7 mouse cellular contexts compared by ENCODE assay signal in genomic region chr12:25216792-25217516, GRCm38 (mm10).
DNase-seq lines count a peak whose midpoint lies in the region; ATAC-seq lines count a peak whose summit lies in the region.

No protein-coding gene starts in this region.

- H3K4me3 ChIP-seq in hindbrain, embryonic 16.5 days (ENCODE audit: low read length): no peak overlapping the region
- H3K4me3 ChIP-seq in liver, embryonic 12.5 days: no peak overlapping the region

- no peak for DNase-seq in layer of hippocampus, postnatal 36 days
- DNase-seq in gastrocnemius, postnatal 36 days: no peak
- no peak for DNase-seq in urinary bladder, postnatal 4 days (ENCODE audit: low spot score in 2 of 2)

- no peak overlapping the region for H3K4me2 ChIP-seq in hindbrain, embryonic 16.5 days (ENCODE audit: low read length)
- no peak overlapping the region for H3K4me2 ChIP-seq in liver, embryonic 12.5 days

- H3K4me1 ChIP-seq in hindbrain, embryonic 16.5 days (ENCODE audit: control insufficient read depth, insufficient read depth, low read depth, low read length): no peaks in the 10 kb centered on the region
- H3K4me1 ChIP-seq in liver, embryonic 12.5 days: peaks cover 25% of the 10 kb centered on the region

- intact Hi-C loops in gastrocnemius, postnatal 36 days (cut with DNase I): no loop called here

- H3K36me3 ChIP-seq in hindbrain, embryonic 16.5 days (ENCODE audit: control insufficient read depth, insufficient read depth, low read length): no peaks in the 10 kb centered on the region
- no peaks in the 10 kb centered on the region for H3K36me3 ChIP-seq in liver, embryonic 12.5 days

- 30% methylated on average over 5 of the region's 5 CpGs for WGBS in hindbrain, embryonic 16.5 days
- 39% methylated on average over 5 of the region's 5 CpGs for WGBS in liver, embryonic 12.5 days (ENCODE audit: insufficient replicate concordance)

- no peak overlapping the region for H3K27ac ChIP-seq in hindbrain, embryonic 16.5 days (ENCODE audit: low read depth, low read length)
- H3K27ac ChIP-seq in liver, embryonic 12.5 days: no peak overlapping the region

- no peak overlapping the region for H3K9ac ChIP-seq in hindbrain, embryonic 16.5 days (ENCODE audit: low read depth, low read length)
- no peak overlapping the region for H3K9ac ChIP-seq in liver, embryonic 12.5 days

- ATAC-seq in common myeloid progenitor, adult 5-6 weeks (replicated peaks; ENCODE audit: low read depth, poor library complexity, severe bottlenecking): peak; percentile 90
- peak; percentile 42; the same call in 1 of the 2 replicates for ATAC-seq in hindbrain, embryonic 16.5 days
- peak; percentile 58 for ATAC-seq in liver, embryonic 12.5 days
- ATAC-seq in neutrophil, adult 5-6 weeks (ENCODE audit: extremely low read depth, insufficient number of reproducible peaks, low FRiP score, poor library complexity, severe bottlenecking): peak; percentile 86

- H3K9me3 ChIP-seq in hindbrain, embryonic 16.5 days (ENCODE audit: control insufficient read depth, low read length): no peaks in the 10 kb centered on the region
- H3K9me3 ChIP-seq in liver, embryonic 12.5 days (replicated peaks): no peaks in the 10 kb centered on the region

- H3K27me3 ChIP-seq in hindbrain, embryonic 16.5 days (replicated peaks; ENCODE audit: control insufficient read depth, insufficient read depth, low read length): no peaks in the 10 kb centered on the region
- H3K27me3 ChIP-seq in liver, embryonic 12.5 days (replicated peaks): no peaks in the 10 kb centered on the region
